Mouse (Mus musculus): ENCODE data around the gene BC048679.

BC048679 gene

GRCm38 (mm10) chr7:81498181-81498580 lies at the start of gene BC048679:
Gene BC048679 (minus strand): TSS chr7:81498281.
- DNase-seq (ENCODE audit: inconsistent age in 2 of 2, low spot score in 1 of 2): no peak

GRCm38 (mm10) chr7:81542934-81543333 lies 44.9 kb upstream of the BC048679 start:
- no peak for DNase-seq (ENCODE audit: inconsistent age in 2 of 2, low spot score in 1 of 2)

GRCm38 (mm10) chr7:81541924-81542524 lies 43.9 kb upstream of the BC048679 start:
- DNase-seq (ENCODE audit: inconsistent age in 2 of 2, low spot score in 1 of 2): peak in 1 of 2 experiments; percentile 61

- DNase-seq (ENCODE audit: inconsistent age in 2 of 2, low spot score in 1 of 2): peak in 1 of 2 experiments; percentile 17
Observed at GRCm38 (mm10) chr7:81540999-81541398, 42.9 kb upstream of the BC048679 start.

GRCm38 (mm10) chr7:81539565-81539964 lies 41.5 kb upstream of the BC048679 start:
- peak in 1 of 2 experiments; percentile 18 for DNase-seq (ENCODE audit: inconsistent age in 2 of 2, low spot score in 1 of 2)

- DNase-seq (ENCODE audit: inconsistent age in 2 of 2, low spot score in 1 of 2): peak; percentile 31 to 61
Observed at GRCm38 (mm10) chr7:81538070-81538675, 40.1 kb upstream of the BC048679 start.

GRCm38 (mm10) chr7:81536478-81536877 lies 38.4 kb upstream of the BC048679 start:
- no peak for DNase-seq (ENCODE audit: inconsistent age in 2 of 2, low spot score in 1 of 2)

GRCm38 (mm10) chr7:81531462-81531861 lies 33.4 kb upstream of the BC048679 start:
- no peak for DNase-seq (ENCODE audit: inconsistent age in 2 of 2, low spot score in 1 of 2)

GRCm38 (mm10) chr7:81528918-81529317 lies 30.8 kb upstream of the BC048679 start:
- no peak for DNase-seq (ENCODE audit: inconsistent age in 2 of 2, low spot score in 1 of 2)

- DNase-seq (ENCODE audit: inconsistent age in 2 of 2, low spot score in 1 of 2): no peak
Observed at GRCm38 (mm10) chr7:81523663-81524017, 25.6 kb upstream of the BC048679 start.

GRCm38 (mm10) chr7:81523008-81523662 lies 25.1 kb upstream of the BC048679 start:
- DNase-seq (ENCODE audit: inconsistent age in 2 of 2, low spot score in 1 of 2): peak; percentile 90 to 96

GRCm38 (mm10) chr7:81516154-81517030 lies 18.3 kb upstream of the BC048679 start:
- no peak for DNase-seq (ENCODE audit: inconsistent age in 2 of 2, low spot score in 1 of 2)

GRCm38 (mm10) chr7:81514906-81515590 lies 17.0 kb upstream of the BC048679 start:
- DNase-seq (ENCODE audit: inconsistent age in 2 of 2, low spot score in 1 of 2): no peak

- DNase-seq (ENCODE audit: inconsistent age in 2 of 2, low spot score in 1 of 2): no peak
Observed at GRCm38 (mm10) chr7:81501050-81501449, 3.0 kb upstream of the BC048679 start.

- DNase-seq (ENCODE audit: inconsistent age in 2 of 2, low spot score in 1 of 2): no peak
Observed at GRCm38 (mm10) chr7:81497171-81497570, 910 bp downstream of the BC048679 start.

GRCm38 (mm10) chr7:81493331-81494021 lies 4.6 kb downstream of the BC048679 start, which contains the start of gene Ap3b2:
Gene Ap3b2 (minus strand): TSS chr7:81493925.
- peak; percentile 70 to 89 for DNase-seq (ENCODE audit: inconsistent age in 2 of 2, low spot score in 1 of 2)

GRCm38 (mm10) chr7:81492628-81493027 lies 5.5 kb downstream of the BC048679 start:
- no peak for DNase-seq (ENCODE audit: inconsistent age in 2 of 2, low spot score in 1 of 2)

GRCm38 (mm10) chr7:81489649-81490048 lies 8.4 kb downstream of the BC048679 start:
- no peak for DNase-seq (ENCODE audit: inconsistent age in 2 of 2, low spot score in 1 of 2)

- no peak for DNase-seq (ENCODE audit: inconsistent age in 2 of 2, low spot score in 1 of 2)
Observed at GRCm38 (mm10) chr7:81480800-81481199, 17.3 kb downstream of the BC048679 start.

GRCm38 (mm10) chr7:81479531-81480090 lies 18.5 kb downstream of the BC048679 start:
- no peak for DNase-seq (ENCODE audit: inconsistent age in 2 of 2, low spot score in 1 of 2)

Measured in adrenal gland, adult (tissue).